Mouse (Mus musculus) right cerebral cortex, postnatal 4 days (tissue): ENCODE results near the gene Msi1.

ENCODE experiments used
- DNase-seq: peaks from one replicate; pipeline ENCODE4 v3.0.0-alpha.2; 2022

The Msi1 gene

DNA sequence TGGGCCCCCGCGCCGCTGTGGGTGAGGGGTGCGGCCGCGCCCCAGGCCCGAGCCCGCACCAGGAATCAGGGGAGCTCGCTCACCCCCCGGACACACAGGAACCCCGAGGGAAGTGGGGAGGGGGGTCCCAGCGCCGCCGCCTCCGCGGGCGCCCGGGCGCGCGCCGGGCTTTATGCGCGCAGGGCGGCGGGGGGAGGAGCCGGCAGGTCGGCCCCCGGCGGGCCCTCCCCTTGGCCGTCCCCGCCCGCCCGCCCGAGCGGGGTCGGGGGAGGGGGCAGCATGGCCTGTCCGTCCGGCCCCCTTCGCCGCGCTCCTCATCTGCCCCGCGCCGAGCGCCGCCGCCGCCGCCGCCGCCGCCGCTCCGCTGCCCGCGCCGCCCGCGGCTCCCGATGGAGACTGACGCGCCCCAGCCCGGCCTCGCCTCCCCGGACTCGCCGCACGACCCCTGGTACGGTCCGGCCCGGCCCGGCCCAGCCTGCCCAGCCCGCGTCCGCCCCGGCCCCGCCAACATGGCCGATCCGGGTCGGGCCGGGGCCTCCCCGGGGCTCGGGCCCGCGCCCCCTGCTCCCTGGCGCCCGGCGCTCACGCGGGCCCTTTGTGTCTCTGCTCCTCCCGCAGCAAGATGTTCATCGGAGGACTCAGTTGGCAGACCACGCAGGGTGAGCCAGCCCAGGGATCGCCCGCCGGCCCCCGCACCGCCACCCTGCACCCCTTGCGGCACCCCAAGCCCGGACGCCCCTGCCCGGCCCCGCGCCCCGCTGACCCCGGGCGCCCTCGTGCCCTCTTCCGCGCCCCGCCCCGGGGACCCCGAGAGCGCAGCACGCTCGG lies at the start of gene Msi1:
Msi1 (plus strand) TSS at position 241 of the 828 bp plus-strand sequence.
- peak; percentile 46 for DNase-seq

DNA sequence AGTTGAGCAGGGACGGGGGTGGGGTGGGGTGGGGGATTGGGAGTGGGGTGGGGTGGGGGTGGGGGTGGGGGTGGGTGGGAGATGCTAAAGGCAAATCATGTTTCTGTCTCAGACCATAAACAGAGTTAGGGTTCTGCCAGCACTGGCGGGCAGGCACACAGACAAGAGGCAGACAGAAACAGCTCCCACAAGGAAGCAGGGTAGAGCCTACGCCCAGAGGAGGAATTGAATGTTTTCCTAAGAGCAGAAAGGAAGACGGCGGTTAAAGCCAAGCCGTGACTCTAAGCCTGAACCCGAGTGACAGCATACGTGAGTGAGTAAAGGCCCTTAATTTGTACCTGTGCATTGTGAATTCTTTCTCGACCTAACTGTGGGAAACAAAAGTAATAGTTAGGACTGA lies 37.5 kb upstream of the Msi1 start:
- DNase-seq, result no peak

DNA sequence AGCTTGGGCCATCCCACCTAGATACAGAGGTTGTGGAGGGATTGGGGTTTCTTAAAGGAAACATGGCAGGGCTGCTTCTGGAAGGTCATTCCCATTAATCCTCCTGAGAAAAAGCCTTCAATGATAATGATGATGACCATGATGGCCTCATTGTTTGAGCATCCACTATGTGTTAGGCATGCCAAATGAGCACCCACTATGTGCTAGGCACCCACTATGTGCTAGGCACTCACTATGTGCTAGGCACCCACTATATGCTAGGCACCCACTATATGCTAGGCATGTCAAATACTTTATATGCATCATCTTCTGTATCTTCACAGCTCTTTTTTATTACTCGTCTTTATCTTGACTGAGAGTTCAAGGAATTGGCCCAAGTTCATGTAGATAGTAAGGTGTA lies 36.4 kb upstream of the Msi1 start:
- no peak for DNase-seq

DNA sequence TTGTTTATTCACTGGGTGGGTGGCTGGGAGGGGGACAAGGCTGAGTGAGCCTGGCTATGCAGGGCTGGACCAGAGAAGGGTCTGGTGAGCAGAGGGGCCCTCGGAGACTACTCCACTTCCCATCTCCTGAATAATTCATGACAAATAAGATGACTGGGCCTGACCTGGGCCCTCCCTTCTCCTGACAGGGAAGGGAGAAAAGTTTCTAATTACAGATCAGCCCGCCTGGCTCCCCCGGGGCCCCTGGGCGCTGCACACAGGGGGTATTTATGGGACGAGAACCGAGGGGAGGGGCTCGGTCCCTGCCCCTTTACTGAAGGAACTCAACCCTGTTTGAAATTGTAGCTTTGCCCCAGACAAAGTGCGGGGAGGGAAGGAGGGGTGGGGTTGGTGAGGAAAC lies 35.2 kb upstream of the Msi1 start:
- no peak for DNase-seq

DNA sequence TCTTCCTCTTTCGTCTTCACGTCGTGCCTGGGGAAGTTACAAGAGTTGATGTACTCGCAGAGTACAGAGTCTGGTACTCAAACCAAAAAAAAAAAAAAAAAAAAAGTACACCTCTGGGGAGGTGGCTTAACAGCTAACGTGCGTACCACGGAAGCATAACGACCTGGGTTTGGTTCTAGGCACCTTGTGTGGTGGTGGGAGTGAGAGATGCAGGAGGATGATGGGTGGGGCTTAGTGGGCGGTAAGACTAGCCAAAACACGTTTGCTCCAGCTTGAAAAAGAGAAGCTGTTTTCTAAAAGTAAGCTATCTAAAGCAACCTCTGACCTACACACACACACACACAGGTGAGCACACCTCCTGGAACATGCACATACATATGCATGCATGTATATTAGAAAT lies 34.6 kb upstream of the Msi1 start:
- DNase-seq, result no peak

DNA sequence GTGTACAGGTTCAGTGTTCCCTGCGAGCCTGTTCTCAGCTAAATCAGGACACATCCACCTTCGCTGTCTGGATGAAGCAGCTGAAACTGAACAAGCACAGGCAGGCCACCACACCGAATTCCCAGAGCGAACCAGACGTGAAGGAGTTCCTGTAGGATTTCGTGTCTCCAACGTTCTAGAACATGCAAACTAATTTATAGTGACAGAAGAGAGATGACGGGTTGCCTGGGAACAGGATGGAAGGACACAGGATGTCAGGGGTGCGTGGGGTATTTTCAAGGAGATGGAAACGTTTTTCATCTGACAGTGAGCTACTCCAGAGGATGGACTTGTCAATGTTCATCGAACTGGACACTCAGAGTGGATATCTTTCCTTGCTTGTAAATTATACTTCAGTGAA lies 32.7 kb upstream of the Msi1 start:
- DNase-seq, result no peak

DNA sequence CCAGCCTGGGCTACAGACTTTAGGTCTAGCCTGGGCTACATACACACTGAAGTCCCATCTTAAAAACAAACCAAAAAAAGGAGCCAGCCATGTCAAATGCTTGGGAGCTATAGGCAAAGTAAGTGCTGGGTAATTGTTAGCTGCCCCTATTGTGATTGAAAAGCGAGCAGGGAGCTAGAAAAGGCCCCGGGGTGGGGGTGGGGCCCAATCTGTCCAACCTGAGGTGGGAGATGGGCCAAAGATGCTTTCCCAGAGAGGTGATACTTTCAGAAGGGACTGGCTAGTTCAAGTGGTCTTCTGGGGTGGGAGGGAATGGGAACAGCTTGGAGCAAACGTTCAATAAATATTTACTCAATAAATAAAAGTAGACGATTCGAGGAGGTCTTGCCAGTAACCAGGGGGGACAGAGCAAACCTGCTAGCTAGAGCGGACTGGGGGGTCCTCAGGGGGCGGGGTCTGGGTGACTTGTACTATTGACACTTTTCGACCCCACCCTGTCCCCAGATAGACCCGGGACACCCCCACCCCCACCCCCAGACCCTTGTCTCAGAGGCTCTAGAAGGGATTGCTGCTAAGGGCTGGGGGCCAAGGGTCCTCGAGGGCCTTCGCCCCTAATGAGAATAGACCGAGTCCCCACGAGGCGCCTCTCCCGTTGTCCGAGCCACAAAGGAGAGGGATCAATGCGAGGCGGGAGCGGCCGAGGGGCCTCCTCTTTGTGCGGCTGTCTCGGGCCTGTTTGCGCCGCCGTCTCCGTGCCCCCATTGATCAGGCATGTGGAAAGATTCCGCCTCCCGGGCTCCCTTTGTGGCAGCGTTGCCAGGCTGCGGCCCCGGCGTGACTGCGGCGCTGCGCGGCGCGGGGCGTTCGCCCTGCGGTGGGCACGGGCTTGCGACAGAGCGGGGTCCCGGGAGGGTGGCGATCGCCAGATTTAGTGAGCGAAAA lies 31.3 kb upstream of the Msi1 start:
- peak; percentile 70 for DNase-seq

DNA sequence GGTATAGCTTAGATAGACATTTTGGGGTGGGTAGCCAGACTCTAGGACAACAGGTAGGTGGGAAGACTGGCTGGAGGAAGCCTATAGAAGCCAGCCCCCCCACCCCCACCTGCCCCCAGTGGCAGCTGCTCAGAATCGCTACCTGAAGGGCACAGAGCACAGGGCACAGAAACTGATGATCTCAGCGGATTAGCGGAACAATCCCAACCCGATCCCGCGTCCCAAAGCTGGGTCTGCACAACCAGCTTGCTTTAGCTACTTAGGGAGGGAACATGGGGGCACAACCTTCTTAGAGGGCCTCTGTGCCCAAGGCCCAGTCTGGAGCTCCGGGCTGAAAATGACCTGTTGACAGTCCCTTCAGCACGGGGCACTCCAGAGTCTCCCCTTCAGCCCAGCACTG lies 27.3 kb upstream of the Msi1 start:
- DNase-seq, result no peak

DNA sequence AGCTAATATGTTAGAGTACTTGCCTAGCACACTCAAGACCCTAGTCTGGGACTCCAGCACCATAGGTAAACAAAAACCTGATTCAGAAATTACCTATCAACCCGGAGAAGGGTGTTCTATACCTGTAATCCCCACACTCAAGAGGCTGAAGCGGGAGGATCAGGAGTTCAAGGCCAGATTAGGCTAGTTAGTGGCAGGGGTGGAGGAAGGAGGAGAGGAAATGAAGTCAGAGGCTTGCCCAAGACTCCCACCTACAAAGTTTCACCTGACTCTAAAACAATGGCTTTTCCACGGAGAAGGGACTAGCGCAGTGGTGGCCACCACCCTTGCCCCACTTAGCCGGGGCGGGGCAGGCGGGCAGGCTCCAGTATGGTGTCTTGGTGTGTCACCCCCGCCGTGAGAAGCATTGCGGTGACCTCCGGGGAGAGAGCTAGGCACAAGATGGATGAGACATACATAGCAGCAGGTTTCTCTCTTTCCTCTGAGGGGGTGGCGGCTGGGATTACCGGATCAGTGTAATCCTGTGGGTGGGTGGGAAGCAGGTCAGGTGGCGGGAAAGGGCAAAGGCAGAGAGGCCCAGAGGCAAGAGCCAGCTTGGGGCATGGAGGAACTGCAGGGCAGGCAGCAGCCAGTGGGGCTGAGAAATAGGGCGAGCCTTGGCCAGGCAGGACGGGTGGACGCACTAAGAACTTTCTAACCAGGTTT lies 25.8 kb upstream of the Msi1 start:
- no peak for DNase-seq

DNA sequence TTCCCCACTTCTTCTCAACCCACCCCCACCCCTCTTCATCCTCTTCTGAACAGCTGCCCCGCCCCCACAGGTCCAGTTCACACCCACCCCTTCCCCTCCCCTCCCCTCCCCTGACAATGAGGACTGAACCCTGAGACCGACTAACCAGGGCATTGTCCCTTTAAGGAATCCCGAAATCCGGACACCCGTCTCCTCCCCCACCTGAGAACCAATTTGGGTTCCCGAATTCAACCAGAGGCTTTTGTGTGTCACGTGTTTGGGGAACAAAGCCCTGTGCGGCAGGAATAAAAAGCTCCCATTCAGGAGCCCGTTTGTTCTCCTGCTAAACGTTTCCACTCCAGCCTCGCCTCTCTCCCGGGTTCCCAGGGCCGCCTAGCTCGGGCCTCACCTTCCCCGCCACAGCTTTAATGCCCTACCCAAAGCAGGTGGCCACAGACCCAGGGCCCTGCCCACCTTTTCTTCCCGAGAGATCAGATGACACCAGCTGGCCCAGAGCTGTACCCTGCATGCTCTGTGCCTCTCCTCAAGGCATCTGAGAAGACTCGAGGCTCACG lies 25.1 kb upstream of the Msi1 start:
- peak; percentile 44 for DNase-seq

DNA sequence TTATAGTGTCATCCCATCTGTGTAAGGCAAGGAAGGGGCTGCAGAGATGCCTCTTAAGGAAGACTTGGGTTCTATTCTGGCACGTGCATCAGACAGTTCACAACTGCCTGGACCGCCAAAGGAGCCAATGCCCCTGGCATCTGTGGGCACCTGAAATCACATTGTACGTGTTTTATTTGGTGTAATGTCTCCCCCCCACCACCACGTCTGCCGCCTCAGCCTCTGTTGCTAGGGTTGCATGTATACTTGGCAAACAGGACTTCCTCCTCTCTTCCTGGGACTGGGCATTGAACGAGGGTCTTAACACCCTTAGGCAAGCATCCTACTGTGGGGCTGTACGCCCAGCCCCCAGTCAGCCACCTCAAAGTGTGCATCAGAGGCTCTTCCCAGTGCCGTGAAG lies 24.2 kb upstream of the Msi1 start:
- DNase-seq, result no peak

DNA sequence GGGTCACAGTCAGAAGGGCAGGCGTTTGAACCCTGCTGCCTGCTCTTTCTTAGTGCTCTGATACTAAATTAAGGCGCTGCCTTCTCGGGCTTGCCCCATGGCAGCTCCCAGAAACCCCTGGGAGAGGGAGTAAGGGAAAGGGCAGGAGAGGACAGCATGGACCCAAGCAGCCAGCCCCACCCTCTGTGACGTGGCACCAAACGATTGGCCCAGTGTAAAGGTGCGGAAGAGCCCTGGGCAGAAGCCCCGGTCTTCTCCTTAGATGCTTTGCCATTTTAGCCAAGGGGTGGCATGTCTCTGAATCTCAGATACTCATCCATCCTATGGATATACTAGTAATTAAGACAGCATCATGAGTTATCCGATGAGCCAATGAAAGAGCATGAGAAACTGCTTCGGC lies 21.3 kb upstream of the Msi1 start:
- no peak for DNase-seq

DNA sequence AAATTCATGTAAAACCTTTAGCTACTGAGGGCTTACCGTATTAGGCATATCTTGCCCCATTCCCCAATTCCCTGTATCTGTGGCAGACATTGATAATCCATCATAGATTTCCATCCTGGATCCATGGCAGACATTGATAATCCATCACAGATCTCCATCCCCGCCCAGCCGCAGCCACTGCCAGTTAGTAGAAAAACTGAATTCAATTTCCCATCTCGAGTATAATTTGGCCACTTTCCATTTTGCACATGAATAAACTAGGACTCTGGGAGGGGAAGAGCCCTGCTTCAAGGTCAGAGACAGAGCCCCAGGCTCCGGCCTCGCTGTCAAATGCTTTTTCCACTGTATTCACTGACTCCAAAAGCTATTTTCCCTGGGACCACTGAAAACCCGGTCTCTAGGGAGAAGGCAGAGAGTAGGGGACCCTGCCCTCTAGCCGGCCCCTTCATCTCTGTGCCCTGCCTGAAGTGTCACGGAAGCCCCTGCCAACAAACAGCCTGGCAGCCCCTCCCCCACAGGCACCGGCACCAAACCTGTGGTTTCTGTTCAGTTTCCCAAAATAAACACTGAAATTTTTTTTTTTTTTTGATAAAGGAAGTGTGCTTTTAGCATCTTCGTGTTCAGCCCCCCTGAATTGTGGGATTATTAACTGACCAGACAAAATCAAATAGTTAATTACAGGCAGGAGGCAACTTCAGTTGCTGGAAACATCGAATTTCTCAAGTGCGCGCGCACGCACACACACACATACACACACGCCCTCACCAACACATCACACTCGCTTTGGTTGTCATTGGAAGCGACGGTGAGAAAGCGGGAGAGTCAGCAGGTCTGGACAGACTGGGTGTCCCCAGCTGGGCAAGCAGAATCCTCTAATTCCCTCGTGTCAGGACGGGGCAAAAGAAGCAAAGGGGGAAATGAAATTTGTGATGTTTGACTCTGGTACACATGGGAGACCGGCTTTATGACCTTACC lies 14.0 kb upstream of the Msi1 start:
- no peak for DNase-seq

DNA sequence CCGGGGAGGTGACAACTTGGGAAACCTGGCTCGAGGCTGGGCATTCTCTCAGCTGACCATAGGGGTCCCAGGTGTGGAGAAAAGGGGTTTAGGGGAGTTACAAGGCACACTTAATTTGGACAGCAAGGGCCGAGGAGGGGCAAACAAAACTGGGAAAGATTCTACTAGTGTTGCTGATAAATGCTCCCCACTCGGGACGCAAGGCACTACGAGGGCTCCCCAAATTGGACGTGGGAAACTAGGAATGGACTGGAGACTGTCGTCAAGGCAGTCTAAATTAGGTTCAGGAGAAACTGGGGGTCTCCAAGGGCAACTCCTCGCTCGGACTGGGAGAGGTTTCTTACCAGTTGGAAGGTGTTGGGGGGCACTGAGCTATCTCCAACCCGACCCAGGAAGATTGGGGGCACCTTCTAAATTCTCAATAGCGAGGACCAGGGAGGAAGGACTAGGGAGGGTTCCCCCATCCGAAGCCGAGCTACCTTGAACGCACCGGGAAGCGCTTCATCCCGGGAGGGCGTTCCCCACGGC lies 504 bp upstream of the Msi1 start:
- no peak for DNase-seq

DNA sequence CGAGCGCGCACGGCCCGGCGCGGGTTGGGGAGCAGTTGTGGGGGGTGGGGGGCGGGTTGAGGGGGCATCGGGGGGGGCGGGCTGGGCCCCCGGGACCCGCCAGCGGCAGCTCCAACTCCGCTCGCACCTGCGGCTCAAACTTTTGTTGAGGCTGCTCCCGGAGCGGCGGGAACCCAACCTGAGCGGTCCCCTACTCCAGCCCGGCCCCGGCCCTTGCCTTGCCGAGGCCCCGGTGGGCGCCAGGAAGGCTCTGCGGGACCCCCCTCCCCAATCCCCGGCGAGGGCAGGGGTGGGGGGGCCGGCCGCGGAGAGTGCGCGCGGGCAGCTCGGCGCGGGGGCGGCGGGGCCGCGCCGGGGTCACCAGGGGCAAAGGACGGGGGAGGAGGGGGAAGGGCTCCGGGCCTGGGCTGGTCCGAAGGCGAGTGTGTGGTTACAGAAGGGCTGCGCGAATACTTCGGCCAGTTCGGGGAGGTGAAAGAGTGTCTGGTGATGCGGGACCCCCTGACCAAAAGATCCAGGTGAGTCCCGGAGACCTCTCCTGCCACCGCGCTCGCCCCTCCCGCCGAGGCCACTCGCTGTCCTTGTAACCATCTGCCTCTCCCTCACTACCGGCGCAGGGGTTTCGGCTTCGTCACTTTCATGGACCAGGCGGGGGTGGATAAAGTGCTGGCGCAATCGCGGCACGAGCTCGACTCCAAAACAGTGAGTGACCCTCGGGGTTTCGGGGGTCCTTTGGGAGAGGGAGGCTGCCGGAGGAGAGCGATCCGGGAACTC lies 975 bp downstream of the Msi1 start:
- DNase-seq, result no peak

DNA sequence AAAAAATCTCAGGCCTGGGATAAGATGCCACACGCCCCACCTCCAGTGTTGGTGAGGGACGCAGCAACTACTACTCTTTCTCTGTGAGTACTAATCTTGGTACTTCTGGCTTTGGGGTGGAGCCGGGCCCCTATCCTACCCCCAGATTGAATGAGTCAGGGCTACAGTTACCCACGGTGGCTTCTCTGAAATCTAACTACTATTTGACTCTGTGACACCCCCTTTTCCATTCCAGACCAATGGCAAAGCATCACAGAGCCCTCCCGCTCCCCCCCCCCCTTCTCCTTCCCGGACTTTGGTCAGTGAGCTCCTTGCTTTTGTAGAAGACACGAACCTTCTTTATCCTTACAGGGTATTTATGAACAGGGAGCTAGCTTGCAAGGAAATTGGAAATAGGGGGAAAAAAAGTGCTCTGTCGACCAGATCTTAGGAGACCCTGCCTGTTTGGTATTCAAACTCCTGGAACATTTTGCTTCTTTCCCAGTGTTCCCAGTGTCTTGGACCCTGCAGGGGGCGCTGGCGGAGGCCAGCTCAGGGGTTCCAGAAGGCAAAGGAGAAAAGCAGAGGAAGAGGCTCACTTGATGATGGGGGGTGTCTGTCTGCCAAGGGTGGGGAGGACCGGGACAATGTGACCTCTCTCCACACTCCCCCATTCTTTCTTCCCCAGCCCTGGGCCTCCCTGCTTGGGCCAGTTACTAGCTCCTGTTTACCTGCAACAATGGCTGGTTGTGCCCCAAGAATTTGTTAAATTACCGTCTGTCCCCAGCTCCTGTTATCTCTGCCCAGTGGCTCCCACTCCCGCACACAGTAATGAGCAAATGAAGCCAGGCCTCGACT lies 1.9 kb downstream of the Msi1 start:
- peak; percentile 54 for DNase-seq

DNA sequence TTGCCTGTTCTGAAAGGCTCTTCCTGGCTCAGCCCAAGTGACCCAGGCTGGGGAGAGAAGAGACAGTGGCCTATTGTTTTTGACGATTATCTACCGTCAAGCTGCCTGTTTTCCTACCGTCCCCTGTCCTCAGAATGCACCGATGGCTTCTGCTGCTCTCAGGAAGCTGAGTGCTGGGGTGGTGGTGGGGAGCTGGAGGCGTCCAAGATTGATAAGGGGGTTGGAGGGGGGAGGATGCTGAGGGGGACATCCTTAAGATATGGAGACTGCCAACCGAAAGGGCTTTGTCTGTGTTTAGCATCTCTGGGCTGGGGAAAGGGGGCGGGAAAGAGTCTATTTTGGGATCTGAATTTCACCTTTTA lies 2.5 kb downstream of the Msi1 start:
- DNase-seq, result no peak

DNA sequence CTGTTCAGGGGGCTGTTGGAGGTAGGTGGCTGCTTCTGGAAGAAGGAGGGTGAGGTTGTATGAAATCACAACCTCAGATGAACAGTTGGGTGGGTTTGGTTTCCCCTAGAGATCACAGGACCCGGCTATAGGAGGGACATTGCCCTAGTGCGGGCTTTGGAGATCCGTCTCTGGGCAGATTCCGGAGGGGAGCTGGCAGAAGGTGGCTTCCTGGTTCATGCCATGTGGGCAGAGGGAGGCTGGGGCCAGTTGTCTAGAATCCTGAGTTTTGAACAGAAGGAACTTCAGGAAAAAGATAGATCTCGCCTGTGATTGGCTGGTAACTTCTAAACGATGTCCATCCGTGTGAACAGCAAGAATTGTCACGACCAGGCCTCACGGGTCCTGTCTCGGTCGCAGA lies 3.0 kb downstream of the Msi1 start:
- no peak for DNase-seq

DNA sequence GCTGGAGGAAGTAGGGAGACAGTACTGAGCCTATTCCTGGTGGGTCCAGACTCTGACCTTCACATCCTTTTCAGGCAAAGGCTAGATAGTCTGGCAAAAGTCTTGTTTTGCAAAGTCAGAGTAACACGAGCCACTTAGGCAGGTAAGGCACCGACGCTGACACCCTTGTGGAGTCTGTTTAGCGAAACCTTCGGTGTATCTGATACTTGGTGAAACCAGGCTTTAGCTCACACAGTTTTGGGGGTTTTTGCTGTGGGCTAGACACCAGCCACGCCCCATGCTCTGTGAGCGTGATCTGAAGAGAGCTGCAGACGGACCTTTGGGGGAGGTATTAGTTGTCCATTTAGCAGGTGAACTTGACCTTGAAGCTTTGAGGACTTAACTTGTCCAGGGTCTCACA lies 3.8 kb downstream of the Msi1 start:
- DNase-seq, result no peak

DNA sequence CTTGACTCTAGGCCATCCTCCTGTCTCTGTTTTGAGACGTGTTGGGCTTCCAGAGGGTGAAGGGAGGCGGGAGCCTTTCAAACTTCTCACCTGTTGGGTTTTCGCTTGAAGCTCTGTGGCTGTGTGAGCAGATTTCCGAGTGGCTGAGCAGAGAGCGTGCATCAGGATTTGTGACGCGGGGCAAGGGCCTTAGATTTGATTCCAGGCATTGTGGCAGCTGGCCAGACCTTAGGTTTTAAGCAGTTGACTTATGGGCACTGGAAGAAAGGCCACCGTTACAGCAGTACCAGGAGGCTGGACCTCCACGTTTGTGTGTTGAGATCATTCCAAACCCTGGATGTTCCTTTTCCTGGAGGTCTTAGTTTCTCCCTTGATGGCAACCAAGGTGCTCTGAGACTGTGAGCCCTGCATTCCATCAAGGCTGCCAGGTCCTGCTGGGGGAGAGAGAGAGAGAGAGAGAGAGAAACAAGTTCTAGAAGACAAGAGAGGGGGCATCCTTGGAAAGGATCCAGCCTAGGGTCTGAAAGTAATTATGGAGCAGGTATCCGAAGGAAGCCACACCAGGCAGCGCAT lies 5.0 kb downstream of the Msi1 start:
- DNase-seq, result no peak
